Mouse (Mus musculus) myocyte (in vitro differentiated cells): ENCODE data around the gene Magea5.
"Not testable (repeated sequence)": the region's sequence is repeated elsewhere in the genome, so short reads cannot be mapped to it uniquely, and the experiment has no call there.

Source experiments
- CEBPB ChIP-seq: IDR thresholded peaks from 2 replicates; pipeline ENCODE4 v1.6.1; 2011; ENCODE audit warnings: mild to moderate bottlenecking, moderate library complexity; ENCODE audit not compliant: poor library complexity, insufficient read depth, severe bottlenecking
- E2F4 ChIP-seq: IDR thresholded peaks from one replicate; pipeline ENCODE4 v1.6.1; 2011; ENCODE audit warnings: mild to moderate bottlenecking, control low read depth, moderate library complexity; ENCODE audit not compliant: insufficient read depth
- MYOD1 ChIP-seq, 3 experiments: IDR thresholded peaks; one replicate each; pipeline ENCODE4 v1.6.1; 2011; ENCODE audit warnings: control low read depth in 2 of 3, low read depth in 2 of 3, mild to moderate bottlenecking in 2 of 3, moderate library complexity in 1 of 3; ENCODE audit not compliant: insufficient read length in 2 of 3, control insufficient read depth in 1 of 3
- POLR2A ChIP-seq: IDR thresholded peaks from one replicate; pipeline ENCODE4 v1.6.1; 2011; ENCODE audit warnings: low read depth, mild to moderate bottlenecking, control low read depth, moderate library complexity; ENCODE audit not compliant: insufficient read length
- POLR2AphosphoS2 ChIP-seq: IDR thresholded peaks from one replicate; pipeline ENCODE4 v1.6.1; 2011; ENCODE audit warnings: low read depth, control low read depth; ENCODE audit not compliant: insufficient read length
- TCF12 ChIP-seq: IDR thresholded peaks from one replicate; pipeline ENCODE4 v1.6.1; 2011; ENCODE audit warnings: mild to moderate bottlenecking, control low read depth; ENCODE audit not compliant: poor library complexity, insufficient read depth, severe bottlenecking
- TCF3 ChIP-seq: IDR thresholded peaks from one replicate; pipeline ENCODE4 v1.6.1; 2011; ENCODE audit warnings: low read depth, control low read depth; ENCODE audit not compliant: insufficient read length

DNA sequence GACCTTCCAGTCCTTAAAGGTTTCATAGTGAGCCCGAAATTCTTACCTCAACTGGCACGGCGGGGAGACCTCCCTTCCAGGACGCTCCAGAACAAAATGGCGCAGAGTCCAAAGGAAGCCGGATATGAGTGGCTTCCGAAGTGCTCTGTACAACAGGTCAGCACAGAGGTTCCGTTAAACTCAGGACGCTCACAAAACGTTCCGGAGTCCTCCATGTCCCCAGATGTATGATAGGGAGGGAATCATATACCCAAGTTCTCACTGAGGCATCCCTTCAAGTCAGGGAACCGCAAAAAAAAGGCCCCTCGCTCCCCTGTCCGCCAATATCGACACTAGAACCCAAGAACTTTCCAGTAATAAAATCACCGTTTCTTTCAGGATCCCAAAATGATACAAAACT is at the start of gene Magea5:
- TF ChIP-seq CEBPB; POLR2AphosphoS2; TCF12; TCF3; E2F4; POLR2A; MYOD1 (IDR thresholded peaks at IDR 0.05; ENCODE audit: control insufficient read depth in 1 of 3, insufficient read length in 2 of 3, low read depth in 2 of 3): not testable (repeated sequence)
